Mouse (Mus musculus) bone marrow, adult 2 months (tissue): ENCODE results near the gene Sirt6.

ENCODE experiments used
- CTCF ChIP-seq: fragments of 200-500 bp; IDR thresholded peaks from 2 replicates; pipeline ENCODE4 v1.5.1; 2011; ENCODE audit warnings: low read length, control low read depth; ENCODE audit not compliant: control insufficient read depth, insufficient read depth
- POLR2A ChIP-seq: fragments of 200-500 bp; IDR thresholded peaks from 2 replicates; pipeline ENCODE4 v1.6.1; 2011; ENCODE audit warnings: low read depth, mild to moderate bottlenecking, control low read depth, low read length, borderline replicate concordance; ENCODE audit not compliant: control insufficient read depth

DNA sequence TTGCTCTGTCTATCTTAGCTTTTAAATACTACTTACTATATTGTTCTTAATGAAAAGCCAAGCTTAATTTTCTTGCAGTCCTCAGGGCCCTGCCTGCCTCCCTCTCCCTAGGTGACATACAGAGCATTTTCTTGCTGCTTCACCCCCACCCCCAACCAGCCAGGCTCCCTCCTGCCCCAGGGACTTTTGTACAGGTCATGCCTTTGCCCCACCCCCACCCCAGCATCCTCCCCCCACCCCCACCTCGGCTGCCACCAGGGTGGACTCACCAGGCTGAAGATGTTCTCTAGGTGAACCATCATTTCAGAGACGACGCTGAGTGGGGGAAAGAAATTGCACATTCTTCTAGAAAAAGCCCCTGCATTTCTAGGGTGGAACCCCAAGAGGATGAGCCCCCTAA lies 29.3 kb downstream of the Sirt6 start:
- TF ChIP-seq CTCF (no peak), POLR2A (no peak)
